Mouse (Mus musculus) layer of hippocampus, adult 9-11 months (tissue): Measurements from ENCODE around the gene Itga5.

Experiments used
- DNase-seq: peaks from one replicate; pipeline ENCODE4 v3.0.0; 2022

The Itga5 gene

DNA sequence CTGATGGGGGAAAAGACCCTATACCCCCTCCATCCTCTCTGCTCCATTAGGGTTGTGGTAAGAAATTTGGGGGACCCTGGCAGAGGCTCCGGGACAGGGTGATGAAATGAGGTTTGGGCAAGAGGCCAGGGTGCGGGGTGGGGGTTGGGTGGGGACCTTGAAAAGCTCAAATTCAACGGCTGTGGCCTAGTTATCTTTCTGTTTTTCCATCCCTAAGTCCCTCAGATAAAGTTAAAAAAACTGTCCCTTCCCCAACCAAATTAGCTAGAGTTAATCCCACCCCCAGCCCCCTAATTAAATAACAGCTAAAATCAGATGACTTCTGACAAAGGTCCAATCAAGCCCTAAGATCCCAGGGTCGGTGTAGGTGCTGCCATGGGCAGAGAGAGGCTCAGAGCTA, 1.8 kb downstream of the Itga5 start:
- DNase-seq = no peak

GRCm38 (mm10) chr15:103363809-103364208, 2.8 kb downstream of the Itga5 start:
- no peak for DNase-seq

DNA sequence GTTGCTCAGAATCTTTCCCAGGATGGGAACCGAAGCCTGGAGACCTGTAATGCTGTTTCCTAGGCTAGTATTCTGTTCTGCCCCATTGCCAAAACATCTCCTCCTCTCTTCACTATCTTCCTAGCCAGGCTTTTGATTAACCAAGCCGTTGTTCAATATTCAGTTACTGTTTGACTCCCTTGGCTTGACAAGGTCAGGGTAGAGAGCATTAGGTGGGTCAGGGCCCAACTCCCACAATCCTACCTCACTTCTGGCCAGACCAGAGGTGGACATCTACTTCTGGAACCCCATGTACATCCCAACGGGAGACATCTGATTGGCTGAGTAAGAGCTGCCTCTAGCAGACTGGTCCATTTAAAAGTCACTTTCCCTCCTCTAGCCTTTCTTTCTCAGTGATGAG, 3.6 kb downstream of the Itga5 start:
- DNase-seq = no peak

- no peak for DNase-seq
These were observed 4.2 kb downstream of the Itga5 start for GRCm38 (mm10) chr15:103362333-103362732.

DNA sequence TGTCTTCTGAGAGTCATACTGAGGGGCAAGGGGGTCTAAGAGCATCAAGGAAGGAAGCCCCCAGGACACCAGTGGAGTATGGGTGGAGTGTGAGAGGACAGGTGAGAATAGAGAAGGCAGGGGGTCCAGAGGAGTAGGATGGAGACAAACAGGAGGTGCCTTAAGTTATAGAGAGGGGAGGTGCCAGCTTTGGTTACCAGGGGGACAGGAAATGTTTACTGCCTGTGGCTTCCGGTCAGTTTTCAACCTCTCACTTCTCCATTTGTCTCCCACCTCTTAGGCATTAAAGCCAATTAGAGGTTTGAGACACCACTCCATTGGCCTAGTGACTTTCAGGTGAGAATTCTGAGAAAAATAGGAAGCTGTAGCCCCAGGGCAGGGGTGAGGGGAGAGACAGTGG, 5.3 kb downstream of the Itga5 start:
- DNase-seq = no peak

DNA sequence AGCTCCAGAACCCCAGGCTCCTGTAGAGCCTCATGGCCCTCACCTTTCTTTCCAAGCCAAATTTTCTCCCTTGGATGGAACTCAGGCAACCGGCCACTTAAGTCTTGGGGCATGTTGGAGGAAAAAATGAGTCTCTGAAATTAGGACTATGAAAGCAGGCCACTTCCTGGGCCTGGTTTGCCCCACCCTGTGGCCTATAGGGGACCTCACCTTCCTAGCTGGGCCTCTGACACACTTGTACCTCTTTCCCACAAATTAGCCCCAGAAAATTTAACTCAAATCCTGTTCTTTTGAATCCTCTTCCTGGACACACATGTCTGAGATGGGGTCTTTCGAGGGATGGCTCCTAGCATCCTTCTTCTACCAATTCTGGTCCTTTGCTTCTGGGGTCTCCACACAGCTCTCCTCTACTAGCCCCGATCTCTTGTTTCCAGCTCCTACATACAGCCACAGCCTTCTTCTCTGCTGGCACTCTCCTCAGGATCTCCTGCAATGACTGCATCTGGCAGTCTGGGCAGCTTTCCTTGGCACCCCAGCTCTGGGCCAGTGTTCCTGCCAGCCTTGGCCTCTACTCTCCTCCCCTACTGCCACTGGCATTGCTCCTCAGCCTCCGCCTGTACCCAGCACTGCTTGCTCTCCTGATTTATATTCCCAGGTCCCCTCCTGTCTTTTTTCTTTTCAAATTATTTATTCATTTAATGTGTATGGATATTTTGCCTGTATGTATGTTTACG, 6.5 kb downstream of the Itga5 start:
- no peak for DNase-seq

DNA sequence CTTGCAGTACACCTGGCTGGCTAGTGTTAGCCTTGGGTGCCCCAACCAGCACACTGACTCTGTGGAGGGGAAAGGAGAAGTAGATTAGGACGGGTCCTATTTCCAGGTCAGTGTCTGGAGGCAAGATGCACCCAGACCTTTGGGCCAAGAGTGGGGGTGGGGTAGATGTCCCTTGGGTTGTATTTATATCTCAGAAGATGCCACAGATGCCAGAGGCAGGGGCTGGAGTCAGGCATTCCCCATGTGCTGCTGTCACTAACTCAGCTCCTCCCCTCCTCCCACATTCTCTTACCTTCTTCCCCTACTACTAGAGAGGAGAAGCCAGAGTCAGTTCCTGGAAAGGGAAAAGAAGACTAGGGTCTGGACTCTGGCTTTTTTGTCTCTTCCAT, 7.4 kb downstream of the Itga5 start:
- DNase-seq = no peak

DNA sequence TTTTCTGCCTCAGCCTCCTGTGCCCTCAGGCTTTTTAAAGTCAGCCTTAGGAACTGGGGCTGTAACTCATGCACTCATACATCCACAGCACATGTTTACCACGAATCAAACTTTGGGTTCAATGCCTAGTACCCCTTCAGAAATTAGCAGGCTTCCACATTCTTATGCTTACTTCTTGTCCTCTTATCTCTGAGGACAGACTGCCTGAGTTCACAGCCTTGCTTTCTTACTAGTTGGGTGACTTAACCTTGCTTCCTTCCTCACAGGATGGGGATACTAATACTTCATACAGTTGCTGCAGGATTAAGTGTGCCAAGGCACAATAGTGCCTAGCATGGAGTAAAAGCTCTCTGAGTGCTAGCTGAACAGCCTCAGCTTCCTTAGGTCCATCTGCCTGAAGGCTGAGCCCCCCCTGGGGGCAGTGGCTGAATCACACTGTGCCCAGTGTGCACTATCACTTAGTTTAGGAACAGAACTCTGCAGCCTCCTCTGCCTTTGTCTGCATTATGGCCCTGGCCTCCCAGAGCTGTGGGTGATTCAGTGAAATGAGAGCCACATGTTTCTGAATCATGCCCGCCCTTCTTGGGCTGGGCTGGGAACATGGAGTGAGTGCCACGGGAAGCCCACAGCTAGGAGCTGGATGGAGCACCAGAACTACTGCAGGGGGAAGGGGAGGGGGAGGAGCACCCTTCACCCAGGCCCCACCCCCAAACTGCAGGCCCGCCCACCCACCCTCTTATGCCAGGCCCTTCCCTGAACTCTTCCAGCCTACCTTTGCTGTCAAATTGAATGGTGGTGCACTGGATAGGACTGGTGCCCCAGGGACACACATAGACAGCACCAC, 8.1 kb downstream of the Itga5 start:
- no peak for DNase-seq

DNA sequence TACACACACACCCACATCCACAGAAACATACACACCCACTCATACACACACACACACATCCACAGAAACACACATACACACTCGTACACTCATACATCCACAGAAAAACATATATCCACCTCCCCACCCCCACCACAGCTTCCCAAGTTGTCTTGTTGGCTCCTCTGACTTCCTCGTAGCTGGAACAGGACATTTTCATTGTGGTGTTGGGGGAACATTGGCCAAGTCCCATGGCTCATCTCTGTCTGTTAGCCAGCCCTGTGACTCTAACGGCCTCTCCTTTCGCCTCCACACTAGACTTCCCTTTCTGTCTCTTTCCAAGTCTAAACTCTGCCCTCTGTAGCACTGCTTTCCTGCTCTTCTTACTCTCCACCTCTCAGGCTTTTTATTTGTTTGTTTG, 8.7 kb downstream of the Itga5 start:
- DNase-seq = no peak

GRCm38 (mm10) chr15:103356130-103356529, 10.4 kb downstream of the Itga5 start:
- no peak for DNase-seq

DNA sequence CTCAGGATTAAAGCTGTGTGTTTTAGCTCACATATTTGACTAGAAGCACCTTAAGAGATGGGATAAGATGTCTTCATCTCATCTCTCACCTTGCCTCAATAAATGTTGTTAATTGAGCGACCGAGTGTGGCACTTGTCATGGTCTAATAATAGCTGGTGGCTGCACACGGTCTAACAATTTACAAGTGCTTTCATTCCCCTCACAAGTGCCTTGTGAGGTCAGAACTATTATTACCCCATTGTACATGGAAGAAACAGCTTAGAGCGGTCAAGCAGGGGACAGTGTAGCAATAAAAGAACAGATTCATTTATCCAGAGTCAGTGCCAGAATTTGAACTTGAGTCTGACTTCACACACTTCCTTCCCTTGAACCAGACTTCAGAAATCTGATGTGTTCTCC, 11.1 kb downstream of the Itga5 start:
- no peak for DNase-seq

- no peak for DNase-seq
These were observed 11.9 kb downstream of the Itga5 start for GRCm38 (mm10) chr15:103354690-103355089.

DNA sequence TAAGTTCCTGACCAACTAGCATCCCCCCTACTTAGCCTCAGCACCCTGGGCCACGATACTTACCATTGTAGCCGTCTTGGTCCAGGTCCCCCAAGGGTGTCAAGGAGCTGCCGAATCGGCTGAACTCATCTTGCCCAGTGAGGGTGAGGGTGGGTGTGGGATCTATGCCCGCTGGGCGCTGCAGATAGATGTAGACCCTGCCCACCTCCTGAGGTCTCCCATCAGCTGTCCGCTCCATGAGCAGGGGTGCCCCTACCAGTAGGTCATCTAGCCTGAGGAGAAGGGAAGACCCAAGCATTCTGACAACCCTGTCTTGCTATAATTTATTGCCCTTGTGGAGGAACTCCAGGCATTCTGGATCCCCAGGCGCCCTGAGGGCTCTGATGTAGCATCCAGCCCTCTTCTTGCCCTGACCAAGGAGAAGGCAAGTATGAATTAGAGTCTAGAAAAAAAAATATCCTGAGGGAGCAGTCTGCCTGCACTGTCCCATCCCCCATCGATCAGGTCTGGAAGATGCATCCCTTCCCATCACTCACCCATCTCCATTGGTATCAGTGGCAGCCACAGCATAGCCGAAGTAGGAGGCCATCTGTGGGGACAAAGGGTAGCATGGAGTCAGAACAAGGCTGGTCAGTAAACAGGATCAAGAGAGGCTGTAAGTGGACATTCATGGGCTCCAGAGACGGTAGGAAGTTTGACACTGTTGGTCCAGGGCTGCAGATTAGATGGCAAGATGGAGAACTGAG, 12.9 kb downstream of the Itga5 start:
- no peak for DNase-seq

- DNase-seq = no peak
These were observed 13.7 kb downstream of the Itga5 start for GRCm38 (mm10) chr15:103352856-103353255.

DNA sequence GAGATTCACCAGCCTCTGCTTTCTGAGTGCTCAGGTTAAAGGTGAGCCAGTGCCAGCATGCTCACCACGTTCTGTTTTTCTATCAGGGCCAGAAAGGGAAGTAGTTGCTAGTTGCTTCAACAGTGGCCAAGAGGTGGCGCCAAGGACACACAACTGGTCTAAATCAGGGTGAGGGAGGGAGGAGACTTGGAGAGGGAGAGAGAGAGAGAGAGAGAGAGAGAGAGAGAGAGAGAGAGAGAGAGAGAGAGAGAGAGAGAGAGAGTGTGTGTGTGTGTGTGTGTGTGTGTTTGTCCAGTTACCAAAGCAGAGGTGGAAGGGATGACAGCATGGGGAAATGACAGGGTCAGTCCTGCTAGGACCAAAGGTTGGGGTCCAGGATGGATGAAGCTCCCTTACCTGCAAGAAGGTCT, 19.3 kb downstream of the Itga5 start:
- peak; percentile 61 for DNase-seq

GRCm38 (mm10) chr15:103345789-103346188, 20.8 kb downstream of the Itga5 start:
- DNase-seq = no peak

DNA sequence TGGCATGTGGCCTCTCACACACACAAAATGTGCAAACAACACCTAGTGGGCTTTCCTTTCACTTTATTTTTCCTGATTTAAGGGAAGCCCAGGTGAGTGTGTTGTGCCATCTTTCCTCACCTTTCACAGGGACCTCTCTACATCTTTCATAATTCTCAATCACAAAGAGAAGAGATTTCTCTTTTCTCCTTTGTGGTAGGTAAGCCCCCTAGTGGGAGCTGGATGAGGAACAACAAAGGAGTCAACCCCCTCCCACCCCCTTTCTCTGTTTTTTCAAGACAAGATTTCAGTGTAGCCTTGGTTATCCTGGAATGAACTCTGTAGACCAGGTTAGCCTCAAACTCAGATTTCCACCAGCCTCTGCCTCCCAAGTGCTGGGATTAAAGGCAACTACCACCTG, 23.0 kb downstream of the Itga5 start:
- no peak for DNase-seq

- no peak for DNase-seq
These were observed 23.6 kb downstream of the Itga5 start for GRCm38 (mm10) chr15:103343008-103343407.

- DNase-seq = peak; percentile 76
These were observed 24.1 kb downstream of the Itga5 start for GRCm38 (mm10) chr15:103342415-103342814.

DNA sequence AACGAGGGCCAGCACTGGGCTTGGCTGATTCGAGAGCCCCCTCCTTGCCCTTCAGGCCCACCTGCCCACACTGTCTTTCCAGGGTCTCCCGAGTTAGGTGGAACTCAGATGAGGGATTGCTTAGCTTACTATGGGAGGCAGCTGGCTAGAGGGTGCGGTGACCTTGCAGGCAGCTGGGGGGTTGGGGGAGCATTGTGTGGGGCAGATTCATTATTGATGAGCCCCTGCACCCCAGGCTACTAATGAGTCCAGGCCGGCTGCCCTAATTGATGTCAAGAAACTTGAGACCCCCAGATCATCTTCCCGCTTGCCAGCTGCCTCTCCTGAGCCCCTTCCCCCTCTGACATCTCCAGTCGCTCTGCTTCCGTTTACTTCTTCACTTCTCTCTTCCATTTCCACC, 25.0 kb downstream of the Itga5 start:
- DNase-seq = no peak

- DNase-seq = no peak
These were observed 25.8 kb downstream of the Itga5 start for GRCm38 (mm10) chr15:103340786-103341185.

- DNase-seq = peak; percentile 72
These were observed 26.6 kb downstream of the Itga5 start, which contains the start of gene Zfp385a for GRCm38 (mm10) chr15:103339961-103340337. Zfp385a (minus strand) TSS chr15:103340093.

DNA sequence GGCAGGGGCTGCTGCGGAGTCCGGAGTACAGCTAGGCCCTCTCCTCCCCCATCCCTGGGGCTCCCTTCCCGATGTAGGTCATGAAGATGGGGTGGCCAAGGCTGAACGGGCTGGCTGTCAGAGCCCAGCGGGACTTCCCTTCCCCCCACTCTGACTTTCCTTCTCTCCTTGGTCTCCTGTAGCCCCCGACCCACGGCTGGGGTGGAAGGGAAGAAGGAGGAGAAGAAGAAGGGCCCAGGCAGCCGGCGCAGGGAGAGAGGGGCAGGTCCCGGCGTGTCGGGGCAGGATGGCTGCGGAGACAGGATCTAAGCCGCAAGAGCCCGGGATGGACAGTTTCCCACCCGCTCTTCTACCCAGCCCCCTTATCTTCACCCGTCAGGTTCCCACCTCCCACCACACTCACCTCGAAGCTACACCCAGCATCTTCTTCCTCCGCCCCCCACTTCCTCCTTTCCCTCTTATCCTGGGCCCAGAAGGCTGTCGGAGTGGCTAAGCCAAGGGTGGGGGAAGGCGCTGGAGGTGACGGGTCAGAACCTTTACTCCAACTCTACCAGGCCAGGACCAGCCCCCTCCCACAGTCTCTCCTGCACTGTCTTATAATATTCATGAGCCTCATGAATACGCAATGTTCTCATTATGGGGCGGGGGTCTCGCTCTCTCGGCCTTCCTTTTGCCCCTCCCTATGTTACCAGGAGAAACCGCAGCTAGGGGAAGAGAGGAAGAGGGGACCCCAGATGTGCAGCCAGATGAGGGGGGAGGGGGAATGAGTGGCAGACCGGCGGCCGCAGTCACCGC, 27.2 kb downstream of the Itga5 start:
- no peak for DNase-seq
